Mouse (Mus musculus) kidney, adult 9 months (tissue): ENCODE data around the gene Lmod1.

Source experiments
- DNase-seq: peaks from one replicate; pipeline ENCODE4 v3.0.0; 2022

The Lmod1 gene

DNA sequence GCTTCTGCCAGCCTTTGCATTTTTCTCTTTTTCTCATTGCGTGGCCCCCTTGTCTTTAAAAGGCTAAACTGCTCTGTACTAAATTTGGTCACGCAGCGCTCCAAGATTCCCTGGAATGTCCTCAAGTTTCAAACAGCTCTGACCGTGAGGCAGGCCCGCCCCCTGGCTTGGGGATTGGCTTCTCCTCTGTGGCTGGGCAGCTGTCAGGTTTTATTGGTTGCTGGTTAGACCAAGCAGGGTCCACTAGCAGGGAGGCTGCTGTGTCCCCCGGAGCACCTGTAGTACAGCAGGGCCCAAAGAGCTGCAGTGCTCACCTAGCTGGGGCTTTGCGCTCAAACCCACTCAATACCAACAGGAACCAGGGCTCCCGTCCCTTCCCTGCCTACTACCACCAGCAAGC lies at the start of gene Lmod1:
TSS of gene Lmod1 (plus strand) at position 237 of the 400 bp plus-strand sequence.
- peak; percentile 69 for DNase-seq

DNA sequence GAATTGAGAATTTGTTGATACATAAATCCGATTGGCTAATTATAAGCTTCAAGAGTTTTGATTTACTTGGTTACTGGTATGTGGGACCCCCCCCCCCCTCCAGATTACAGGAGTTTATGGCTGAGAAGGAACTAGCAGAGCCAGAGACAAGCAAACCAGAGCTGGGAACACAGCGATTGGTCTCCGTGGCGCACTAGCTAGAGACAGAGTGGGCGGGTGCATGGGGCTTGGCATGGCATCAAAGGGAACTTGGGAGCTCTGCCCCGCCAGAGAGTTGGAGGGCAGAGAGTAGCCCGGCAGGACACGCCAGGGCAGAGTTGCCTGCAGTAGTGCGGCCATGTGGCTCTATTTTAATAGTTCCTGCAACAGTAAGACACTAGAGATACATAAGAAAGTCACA lies 44.0 kb upstream of the Lmod1 start:
- peak; percentile 84 for DNase-seq

DNA sequence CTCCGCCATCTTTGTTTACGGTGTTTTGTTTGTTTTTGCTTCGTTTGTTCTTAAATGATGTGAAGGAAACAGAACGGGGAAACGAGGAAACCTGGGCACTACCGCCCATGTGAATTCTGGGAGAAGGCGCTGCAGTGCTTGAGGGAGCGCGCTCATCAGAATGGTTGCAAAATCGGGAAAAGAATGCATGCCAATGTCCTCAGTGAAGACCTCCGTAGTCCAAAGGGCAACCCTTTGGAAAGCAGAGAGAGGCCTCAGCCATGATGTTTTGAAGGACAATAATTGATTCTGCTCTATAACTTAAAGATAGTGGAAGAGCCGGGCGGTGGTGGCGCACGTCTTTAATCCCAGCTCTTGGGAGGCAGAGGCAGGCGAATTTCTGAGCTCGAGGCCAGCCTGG lies 42.8 kb upstream of the Lmod1 start:
- no peak for DNase-seq

DNA sequence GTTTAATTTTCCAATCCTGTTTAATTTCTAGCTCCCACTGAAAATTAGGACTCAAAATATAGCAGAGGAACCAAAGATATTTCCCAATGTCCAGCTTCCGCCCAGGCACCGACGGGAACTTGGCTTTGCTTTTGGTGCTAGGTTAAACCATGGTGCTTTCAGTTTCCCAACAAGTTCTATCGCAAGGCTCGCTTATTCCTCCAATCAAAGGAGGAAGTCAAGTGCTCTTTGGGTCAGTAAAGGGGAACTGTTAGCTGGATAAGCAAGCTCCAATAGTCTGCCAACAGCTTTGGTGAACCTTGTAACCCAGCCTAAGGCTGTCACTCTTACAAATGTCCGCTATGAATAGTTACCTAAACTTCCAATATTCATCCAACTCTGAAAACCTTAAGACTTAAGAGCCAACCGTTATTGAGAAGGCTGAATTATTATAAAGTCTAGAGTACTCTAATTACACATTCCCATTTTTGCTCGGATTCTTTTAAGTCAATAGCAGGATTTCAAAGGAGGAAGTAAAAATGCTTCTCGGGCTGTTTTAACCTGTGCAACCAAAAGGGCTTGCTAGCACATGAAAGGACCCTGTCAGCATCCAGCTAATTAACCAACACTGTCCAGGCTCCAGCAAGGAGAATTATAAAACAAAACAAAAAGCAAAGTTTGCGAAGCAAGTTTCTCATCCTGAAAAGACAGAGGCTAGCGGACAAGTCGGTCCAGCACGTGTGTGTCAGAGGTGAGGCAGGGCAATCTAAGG lies 41.9 kb upstream of the Lmod1 start:
- peak; percentile 47 for DNase-seq

DNA sequence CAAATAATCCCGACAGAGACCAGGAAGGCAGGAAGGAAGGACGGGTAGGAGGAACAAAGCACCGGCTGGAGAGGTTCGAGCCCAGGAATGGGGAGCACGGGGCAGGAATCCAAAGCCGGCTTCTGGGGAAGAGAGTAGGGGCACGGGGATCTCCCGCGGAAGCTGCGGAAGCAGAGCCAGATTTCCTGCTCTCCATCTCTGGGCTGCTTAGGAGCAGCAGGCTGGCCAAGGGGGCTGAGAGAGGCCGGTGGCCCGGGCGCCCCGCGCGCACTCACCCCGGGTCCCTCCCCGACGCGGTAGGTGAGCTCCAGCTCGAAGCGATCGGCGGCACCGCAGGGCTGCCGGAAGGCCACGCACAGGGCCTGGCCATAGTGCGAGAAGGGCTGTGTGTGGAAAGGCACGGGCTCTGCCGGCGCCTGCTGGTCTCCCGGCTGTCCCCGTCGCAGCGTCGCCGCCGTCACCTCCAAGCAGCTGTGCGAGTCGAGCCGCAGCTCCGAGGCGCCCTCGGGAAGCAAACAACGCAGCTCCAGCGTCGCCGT lies 41.3 kb upstream of the Lmod1 start:
- DNase-seq, result no peak

DNA sequence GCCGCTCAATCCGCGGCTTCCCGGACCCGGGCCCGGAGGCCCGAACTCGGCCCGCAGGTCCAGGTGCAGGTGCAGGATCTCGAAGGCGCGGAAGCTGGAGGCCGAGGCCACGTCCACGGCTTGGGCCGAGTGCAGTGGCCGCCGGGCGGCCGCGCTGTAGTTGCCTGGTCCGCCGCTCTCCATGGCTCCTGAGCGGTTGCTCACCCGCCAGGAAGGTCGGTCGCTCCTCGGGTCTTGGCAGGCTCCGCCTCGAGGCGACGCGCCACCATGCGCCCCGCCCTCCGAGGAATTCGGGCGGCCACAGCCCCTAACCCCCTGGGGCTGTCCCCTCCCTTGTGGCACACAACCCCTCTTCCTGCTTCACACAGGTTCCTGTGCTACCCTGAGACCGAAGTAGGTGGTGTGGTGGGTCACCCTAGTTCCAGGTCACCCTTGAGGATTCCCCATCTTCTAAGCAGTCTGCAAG lies 40.7 kb upstream of the Lmod1 start, which contains the start of gene Rnpep:
TSS of gene Rnpep (minus strand) at position 259 of the 466 bp plus-strand sequence.
- peak; percentile 62 for DNase-seq

DNA sequence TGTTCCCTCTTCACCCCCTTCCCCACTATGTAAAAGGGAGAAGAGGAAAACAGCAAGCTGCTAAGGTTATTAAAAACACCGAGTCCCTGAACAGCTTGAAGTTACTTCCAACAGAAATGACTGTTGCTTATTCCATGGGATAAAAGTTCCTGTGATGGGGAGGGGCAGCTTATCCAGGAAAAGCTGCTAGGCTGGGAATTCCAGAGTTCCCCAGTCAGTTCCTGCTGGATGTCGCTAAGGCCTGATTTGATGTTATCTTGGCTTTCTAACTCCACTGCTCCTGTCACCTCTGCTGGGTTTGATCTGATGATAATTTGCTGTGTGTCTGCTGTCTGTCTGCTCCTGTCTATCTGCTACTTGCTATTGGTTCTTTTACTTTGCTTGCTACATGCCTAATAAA lies 38.3 kb upstream of the Lmod1 start:
- no peak for DNase-seq

DNA sequence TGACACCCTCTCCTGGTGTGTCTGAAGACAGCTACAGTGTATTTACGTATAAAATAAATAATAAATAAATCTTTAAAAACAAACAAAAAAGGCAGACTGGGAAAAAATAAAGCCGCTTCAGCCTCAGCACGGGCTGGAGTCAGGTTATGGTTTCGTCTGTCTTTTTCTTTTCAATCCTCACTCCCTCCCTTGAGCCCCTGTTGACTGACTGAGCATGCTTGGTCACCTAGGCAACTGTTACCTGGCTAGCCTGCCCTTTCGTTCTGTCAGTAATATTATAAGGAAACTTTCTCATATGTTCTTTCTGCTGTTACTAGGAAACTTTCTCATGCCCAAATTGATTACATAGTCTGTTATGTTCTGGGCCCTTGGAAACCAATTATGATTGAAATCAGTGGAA lies 33.7 kb upstream of the Lmod1 start:
- no peak for DNase-seq

DNA sequence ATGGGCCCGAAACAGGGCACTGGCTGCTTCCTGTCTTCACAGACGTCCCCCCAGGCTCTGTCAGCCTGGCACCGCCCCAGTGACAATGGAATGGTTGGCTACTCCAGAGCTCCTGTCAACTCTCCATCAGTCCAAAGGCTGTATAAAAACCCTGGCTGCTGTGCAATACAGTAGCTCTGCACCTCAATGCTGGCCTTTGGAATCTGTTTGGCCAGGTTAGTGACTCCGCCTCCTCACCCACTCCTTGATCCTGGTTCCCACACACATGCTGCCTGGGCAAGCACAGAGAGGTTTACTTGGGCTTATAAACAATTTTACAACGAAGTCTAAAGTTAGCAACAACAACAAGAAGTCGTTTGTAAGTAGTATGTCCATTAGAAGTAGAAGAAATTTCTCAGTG lies 13.3 kb upstream of the Lmod1 start:
- peak; percentile 85 for DNase-seq

DNA sequence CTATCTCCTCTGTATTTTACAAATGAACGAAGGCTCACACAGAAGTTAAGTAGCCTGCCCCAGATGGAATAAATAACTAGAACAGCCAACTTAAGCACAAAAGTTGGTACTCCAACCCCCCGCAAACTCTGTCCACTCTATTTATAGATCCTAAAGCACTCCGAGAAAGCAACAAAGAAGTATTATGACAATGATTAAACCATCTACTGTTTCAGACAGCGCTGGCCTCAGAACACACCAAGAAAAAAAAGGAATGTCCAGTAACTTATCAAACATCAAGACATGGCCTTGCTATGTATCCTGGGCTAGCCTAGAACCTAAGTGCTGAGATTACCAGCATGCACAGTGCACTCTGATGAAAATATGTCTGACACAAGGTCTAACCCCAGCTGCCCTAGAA lies 12.4 kb upstream of the Lmod1 start:
- peak; percentile 50 for DNase-seq

DNA sequence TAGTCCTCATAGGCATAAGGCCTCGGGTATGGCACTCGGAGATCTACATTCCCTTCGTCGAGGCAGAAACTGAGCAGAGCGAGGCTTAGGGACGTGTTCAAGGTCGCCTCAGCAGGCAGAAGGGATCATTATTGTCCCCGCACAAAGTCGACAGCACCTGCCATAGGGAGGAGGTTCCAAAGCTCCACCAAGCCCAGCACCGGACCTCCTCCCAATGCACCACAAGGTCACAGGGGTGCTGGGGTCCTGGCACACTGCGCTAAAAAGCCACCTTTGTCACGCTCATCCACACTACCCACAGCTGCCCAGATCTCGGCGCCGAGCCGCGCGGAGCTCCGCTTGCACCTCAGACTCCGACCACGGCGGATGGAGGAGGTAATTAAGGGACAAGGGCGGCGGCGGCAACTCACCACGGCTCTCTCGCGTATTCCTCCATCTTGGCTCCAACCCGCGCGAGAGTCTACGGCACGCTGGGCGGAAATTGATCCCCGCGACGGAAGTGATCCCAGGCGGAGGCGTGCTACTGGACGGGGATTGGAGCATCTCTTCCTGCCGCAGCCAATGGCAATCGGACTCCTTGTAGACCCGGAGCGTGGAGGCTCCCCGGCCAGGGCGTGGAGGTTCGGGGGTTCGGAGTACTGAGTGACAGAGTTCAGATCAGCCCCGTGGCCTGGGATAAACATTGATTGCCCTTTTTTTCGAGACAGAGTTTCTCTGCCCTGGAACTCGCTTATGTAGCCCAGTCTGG lies 11.1 kb upstream of the Lmod1 start, which contains the start of gene Timm17a:
TSS of gene Timm17a (minus strand) at position 495 of the 748 bp plus-strand sequence.
- DNase-seq, result peak; percentile 97

DNA sequence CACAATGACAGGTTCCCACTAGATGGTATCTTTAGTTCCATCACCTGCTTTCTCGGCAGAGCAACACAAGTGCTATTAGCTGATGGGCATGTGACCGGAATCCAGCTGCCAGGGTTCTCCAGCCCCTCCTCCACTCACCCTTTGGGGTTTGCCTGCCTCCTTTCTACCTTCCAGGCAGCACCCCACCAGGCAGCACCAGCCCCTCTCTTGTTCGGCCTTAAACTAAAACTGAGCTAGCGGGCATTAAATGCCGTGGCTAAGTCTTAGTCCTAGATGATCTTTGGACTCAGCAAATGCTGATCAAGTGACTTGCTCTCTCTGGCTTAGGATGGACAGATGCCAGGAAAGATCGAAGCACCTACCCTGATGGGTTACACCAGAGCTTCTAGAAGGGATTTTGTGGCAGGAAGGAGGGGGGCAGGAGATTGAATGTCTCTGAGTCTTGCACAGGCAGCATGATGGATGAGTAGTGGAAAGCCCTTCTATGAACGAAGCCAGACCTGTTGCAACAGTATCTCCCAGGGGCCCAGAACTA lies 1.2 kb upstream of the Lmod1 start:
- peak; percentile 80 for DNase-seq

DNA sequence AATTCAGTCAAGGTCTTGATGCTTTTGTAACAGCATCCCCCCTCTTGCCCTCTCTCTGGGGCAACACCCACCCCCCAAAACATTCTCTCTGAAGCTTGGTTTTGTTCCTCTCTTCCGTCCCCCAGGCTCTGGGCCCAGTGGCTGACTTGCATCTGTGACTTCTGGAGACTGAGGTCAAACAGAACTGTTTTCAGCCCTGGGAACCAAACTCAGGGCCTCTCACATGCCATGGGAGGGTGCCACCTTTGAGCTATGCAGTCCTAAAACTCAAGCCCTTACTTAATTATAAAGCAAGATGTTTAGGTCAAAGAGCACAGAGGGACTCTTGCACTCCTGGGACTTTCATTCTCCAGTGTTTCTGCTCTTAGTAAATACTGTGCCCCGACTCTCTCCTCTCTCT lies 1.3 kb downstream of the Lmod1 start:
- no peak for DNase-seq

DNA sequence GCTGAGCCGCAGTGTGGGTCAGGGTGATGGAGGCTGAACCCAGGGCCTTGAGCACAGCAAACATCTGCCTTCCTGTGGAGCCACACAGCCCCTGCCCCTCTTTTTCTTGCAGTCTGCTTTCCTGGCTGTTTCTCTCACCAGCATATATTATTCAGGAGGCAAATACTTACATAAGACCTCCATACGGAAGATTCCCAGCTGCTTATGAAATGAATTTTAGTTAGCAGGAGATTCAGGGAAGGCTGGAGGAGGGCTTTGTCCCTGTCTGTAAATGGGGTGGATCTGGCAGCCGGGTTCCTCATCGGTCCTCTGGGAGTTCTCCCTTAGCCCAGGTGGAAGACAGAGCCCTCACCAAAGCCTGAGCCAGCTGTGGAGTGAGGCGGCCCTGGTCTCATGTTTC lies 3.8 kb downstream of the Lmod1 start:
- no peak for DNase-seq

DNA sequence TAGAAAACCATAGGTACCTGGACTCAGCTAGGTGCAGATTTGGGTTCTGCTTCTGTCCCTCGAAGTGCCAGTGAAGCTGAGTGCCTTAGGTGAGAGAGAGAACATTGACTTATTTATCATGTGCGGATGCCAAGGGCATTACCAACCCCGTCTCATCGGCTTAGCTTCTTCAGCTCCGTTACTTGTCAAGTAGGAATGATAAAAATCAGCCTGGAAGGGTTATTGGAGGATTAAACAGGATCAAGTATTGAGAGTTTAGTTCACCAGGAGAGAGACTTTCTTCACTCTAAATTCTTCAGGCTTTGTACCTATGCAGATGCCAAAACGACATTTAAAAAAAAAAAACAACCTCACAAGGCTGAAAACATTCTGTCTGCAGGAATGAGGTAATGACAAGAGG lies 6.0 kb downstream of the Lmod1 start:
- DNase-seq, result no peak

DNA sequence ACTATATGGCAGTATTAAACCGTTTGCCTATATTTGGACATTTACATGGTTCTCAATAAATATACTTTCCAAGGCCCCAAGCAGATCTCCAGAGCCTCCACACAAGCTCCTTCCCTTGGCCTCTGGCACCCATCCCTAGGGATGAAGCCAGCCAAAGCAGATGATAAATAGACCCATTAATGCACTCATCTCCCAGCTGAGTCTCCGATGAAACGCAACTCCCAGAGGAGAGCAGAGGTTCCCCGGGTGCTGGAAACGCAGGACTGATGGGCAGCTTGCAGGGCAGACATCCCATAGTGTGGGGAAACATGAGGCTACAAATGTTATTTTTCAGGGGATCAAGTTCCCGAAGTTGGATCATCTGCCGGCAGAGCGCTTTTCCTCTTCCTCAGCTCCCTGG lies 17.3 kb downstream of the Lmod1 start:
- DNase-seq, result no peak

DNA sequence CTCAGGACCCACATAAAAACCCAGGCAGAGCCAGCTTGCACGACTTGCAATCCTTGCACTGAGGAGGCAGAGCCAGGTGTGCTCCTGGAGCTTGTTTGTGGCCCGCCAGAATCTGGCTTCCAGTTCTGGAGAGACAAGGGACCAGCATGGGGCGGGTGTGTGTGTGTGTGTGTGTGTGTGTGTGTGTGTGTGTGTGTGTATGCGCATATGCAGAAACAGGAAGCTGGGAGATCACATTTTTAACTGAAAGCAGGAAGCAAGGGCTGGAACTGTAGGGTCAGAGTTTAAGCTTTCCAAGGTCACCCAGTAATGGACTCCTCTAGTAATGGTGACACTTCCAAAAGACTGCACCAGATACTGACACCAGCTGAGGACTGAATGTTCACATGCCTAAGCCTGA lies 19.4 kb downstream of the Lmod1 start:
- peak; percentile 30 for DNase-seq

DNA sequence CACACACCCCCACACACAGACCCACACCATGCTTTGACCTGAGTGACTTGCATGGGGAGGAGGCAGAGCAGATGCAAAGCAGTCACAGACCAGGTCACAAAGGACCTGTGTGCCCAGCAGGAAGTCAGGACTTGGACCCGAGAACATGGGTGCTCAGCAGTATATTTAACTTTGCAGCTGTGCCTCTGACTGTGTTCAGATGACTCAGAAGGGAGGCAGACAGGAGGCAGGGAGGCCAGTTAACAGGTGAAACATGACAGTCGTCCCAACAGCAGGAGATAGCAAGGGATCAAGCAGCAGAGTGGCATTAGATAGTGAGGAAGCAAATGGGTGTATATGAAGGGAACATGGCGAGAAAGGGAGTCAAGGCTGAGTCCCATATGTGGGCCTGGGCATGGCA lies 22.3 kb downstream of the Lmod1 start:
- DNase-seq, result no peak

DNA sequence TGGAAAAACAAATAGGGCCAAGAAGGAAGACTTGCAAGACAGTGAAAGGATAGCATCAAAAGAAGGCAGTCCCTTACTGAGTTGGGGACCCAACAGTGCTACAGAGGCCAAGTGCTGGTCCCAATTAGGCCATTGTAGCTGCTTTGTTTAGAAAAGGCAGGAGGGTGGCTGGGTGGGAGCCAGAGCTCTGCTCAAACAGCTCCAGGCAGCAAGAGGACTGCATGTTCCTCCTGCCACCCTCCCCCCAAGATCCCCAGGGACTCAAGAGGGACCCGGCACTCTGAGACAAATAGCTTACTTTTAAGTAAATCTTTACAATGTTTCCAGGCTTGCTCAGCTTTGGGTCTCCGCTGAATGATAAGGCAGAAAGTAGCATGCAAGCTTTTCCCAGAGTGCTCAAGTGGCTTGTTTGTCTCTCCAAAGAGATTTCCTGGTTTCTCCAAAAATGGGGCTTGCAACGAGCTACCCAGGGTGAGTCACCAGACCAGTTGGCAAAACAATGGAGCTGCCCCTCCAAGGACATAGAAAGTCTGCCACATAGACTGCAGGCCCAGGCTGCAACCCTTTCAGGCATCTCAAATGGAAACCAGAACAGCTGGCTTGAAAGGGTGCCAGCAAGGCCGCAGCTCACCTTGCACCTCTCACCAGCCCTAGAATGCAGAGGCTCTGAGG lies 23.0 kb downstream of the Lmod1 start:
- DNase-seq, result no peak

DNA sequence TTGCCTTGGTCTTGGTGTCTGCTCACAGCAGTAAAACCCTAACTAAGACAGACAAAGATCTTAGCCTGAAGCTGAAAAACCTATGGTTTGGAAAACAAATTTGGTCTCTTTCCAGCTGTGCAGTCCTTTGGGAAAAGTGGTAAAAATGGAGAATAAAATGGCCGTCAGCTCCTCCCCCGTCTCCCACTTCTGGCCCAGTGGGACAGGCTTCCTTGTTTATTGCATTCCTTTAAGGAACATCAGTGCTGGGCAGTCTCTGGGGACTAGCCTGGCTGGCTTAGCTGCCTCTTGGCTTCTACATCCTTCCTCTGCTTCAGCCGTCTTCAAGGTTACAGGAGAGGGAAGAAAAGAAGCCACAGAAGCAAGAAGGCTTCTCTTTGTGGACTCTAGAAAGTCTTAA lies 27.3 kb downstream of the Lmod1 start:
- peak; percentile 45 for DNase-seq

DNA sequence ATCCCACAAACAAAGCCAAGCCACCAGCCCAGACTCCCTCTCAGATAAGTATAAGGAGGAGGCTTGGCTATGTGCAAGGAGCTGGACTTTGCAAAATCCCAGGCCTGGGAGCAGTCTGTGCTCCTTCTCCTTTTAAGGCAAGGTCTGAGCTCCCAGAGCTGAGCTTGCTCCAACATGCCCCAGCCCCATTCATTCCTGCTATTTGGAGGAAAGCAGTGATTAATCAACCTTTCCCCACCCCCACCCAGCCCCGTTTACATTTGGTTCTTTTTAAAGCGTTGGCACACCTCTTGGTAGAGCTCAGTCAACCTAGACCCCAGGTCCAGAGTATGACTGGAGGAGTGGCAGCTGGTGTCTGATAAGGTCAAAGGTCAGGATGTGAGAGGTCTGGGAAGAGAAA lies 34.5 kb downstream of the Lmod1 start:
- no peak for DNase-seq

DNA sequence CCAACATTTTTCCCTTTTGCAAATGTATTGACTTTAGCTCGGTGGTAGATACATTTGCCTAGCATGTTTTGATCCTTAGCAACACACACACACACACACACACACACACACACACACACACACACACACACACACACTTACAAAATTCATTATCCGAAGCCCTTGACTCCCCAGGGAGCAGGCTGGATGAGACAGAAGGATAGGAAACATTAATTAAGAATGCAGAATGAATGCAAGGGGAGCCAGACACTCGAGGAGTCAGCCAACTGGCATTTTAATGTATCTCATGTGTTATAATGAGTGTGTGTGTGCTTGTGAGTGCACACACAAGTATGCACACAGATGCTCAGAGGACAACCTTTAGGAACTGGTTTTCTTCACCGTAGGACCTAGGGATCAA lies 36.9 kb downstream of the Lmod1 start:
- DNase-seq, result no peak

DNA sequence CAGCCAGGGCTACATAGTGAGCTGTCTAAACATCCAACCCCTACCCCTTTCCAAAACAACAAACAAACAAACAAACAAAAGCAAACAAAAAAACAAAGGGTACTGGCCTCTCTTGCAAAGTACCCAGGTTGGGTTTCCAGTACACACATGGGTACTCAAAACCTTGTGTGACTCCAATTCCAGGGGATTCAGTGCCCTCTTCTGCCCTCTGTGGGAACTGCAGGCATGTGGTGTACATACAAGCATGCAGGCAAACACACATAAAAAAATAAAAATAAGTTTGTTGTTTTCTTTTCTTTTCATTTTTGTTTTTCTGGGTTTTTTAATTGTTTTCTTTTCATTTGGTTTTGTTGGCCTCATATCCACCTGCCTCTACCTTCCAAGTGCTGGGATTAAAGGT lies 37.5 kb downstream of the Lmod1 start:
- no peak for DNase-seq
